Mouse (Mus musculus) adrenal gland, postnatal 36 days (tissue): Measurements from ENCODE around the gene Alg10b. TPM values are rescaled to one million over a fixed set of nuclear protein-coding genes. Genes with fewer than 3 reads are reported as not detected.
"Not testable (repeated sequence)": the region's sequence is repeated elsewhere in the genome, so short reads cannot be mapped to it uniquely, and the experiment has no call there.

Source experiments
- DNase-seq, 2 experiments: peaks; one replicate each; pipeline ENCODE4 v3.0.0; 2021; ENCODE audit warnings: mixed read lengths in 1 of 2
- long read RNA-seq, 2 experiments: library from polyadenylated mRNA; stranded (forward); transcript quantifications; one replicate each; pipeline ENCODE4 v2.0.0; 2021; ENCODE audit warnings: borderline sequencing depth in 2 of 2
- microRNA-seq: library from miRNA; unstranded; fragments of <30 nt; microRNA quantifications from one replicate; pipeline ENCODE4 v1.2.0, GENCODE M21; 2021
- total RNA-seq, 2 experiments: library from RNA; stranded (reverse); gene quantifications; 2 replicates each; pipeline ENCODE4 v1.2.3; 2021

Alg10b gene
- total RNA-seq, result 10 to 100 TPM; 30.2 to 34.5 TPM
- long read RNA-seq, experiment 1, full-length matches to known transcripts, result 1 of 2 reads
- long read RNA-seq, experiment 1, partial matches to known transcripts, result 0 of 2 reads
- long read RNA-seq, experiment 1, other reads (novel, unspliced or antisense), result 1 of 2 reads
- long read RNA-seq, experiment 2, full-length matches to known transcripts, result 1 of 2 reads
- long read RNA-seq, experiment 2, partial matches to known transcripts, result 0 of 2 reads
- long read RNA-seq, experiment 2, other reads (novel, unspliced or antisense), result 1 of 2 reads

DNA sequence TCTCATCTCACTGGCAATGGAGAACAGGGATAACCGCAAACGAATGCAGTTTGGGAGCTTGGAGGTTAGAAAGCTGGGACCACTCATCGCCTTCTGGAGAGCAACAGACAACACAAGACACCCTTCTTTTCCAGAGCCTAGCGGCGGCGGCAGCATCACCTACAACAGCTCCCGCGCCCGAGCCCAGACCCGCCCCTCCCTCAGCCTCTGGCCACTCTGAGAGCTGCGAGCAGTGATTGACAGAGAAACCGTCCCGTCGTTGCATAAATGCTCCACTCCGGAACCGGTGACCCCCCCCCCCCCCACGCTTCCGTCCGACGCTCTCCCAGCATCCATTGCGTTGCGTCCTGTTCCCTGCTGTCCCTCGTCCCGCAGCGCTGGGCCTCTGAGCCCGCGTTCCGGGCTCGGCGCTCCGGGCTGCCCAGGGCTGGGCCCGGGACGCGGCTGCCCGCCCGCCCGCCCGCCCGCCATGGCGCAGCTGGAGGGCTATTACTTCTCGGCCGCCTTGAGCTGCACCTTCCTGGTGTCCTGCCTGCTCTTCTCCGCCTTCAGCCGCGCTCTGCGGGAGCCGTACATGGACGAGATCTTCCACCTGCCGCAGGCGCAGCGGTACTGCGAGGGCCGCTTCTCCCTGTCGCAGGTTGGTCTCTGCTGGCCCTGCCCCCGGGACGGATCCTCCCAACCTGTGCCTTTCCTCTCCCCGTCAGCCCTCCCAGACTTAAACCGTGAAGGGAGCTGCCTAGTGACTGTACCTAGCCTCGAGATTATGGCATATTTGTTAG, at the start of gene Alg10b:
Gene Alg10b (plus strand): TSS at position 343 of the 782 bp plus-strand sequence.
- DNase-seq, result peak; percentile 86 to 91

DNA sequence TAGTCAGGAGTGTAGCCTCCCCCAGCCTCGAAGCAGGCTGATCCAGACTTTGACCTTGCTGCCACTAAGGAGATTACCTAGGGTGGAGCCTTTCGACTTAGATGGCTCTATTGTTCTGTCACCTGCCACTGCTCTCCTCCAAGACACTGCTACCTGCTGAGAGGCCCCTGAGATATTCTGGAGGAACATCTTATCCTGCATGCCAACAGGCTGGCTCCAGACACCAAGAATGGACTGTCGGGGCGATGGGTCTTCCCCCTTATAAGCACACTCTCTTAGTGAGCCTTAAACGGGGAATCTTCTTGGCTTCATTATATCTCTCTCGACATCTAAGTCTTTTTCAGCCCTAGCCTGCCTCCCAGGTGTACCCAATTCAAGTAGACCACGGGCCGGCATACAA, 41.0 kb upstream of the Alg10b start:
- DNase-seq, result not testable (repeated sequence)

DNA sequence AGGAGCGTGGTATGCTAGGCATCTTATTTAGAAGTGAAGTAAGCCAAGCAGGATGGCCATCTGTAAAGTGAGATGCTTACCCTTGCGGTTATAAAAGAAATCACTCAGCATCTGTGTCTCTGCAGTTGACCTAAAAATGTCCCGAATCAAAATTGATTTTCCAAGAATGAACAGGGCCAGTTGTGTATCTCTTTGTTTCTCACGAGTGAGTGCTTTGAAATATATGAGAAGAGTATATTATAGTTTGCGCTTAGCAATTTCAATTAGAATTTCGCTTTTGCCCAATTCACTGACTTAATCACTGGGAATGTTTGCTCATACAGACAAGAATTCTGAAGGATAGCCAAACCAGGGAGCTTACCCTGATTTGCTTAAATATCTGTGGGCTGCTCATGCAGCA, 40.6 kb upstream of the Alg10b start:
- DNase-seq, result no peak

DNA sequence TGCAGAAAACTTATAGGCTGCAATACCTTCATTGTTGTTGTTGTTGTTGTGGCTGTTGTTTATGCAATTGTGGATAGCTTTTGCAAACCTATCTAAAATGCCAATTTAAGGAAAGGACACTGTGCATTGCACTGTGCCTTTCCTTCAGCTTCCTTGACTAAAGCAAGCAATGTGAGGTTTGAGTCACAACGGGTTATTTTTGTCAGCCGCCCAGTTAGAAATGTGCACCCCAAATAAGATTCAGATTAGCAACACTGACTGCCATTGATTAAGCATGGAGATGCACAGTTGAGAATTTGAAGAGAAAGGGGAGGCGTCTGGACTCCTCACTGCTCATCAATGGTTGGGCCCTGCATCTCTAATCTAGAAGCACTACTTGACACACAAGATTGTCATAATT, 39.4 kb upstream of the Alg10b start:
- no peak for DNase-seq

DNA sequence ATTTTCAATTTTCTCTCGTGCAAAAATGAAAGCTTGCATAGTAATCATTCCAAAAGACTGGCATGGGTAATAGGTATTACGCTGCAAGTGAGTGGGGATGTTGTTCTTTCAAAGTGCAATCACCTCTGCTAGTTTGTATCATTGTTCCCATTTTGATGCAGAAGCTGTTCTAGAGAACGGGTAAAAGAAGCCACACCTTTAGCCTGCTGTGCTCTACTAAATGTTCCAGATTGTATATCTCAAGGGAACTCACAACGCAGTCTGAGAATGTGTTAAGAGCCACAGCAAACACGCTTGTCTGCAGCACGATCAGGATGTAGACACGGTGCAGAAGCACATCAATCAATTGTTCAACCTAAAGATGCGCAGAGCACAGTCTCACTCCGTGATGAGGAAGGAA, 34.6 kb upstream of the Alg10b start:
- no peak for DNase-seq

DNA sequence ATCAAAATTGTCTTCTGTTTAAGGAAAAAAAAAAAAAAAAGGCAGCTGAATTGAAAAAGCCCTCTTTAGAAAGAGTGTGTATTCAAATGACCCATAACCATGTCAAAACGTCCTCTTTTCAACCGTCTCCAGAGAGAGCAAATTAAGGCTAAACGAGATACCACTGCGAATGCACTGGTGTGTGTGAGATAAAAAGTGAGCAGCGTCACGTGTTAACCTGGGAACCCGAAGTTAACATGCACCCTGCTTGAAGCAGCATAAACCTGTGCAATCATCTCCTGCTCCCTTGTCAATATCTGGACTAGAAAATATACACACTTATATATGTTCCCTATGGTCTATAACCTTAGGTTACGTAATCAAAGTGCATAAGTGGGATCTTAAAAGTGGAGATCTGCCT, 10.2 kb upstream of the Alg10b start:
- DNase-seq, result no peak

DNA sequence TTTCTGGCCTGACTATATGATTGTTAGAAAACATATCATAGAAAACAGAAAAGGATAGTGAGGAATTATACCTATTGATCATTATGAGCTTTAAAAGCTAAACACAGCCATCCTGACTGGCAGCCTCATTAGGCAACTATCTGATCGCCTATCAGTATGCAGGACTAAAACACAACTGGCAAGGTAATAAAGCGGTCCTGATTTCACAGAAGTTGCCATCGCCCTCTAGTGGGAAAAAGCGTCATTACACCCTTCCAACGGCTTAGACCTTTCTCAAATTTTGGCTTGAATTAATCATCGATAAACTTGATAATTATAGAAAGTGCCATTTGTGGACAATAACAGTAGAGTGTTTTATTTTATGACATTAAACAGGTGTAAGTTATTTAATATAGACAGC, 9.2 kb upstream of the Alg10b start:
- DNase-seq, result peak; percentile 34 to 63

DNA sequence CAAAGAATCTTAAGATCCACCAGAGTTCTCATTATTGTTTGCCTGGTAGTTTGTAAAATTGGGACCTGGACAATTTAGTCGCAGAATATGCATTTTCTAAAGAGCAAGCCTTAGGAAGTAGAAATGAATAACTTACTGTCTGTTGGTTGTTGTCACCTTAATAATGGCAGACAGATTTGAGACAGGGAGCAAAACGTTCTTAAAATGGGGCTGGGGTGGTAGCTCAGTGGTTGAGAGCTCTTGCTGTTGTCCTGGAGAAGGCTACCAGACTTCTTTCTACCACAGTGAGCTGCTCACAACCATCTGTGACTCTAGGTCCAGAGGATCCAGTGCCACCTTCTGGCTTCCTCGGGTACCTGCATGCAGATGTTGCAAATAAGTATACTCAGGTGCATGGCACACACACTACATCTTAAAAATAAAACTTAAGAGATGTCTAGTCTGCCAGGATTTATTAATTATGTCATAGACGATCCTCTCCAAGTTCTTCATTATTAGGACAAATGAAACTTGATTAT, 1.0 kb downstream of the Alg10b start:
- DNase-seq, result peak; percentile 15 to 23

DNA sequence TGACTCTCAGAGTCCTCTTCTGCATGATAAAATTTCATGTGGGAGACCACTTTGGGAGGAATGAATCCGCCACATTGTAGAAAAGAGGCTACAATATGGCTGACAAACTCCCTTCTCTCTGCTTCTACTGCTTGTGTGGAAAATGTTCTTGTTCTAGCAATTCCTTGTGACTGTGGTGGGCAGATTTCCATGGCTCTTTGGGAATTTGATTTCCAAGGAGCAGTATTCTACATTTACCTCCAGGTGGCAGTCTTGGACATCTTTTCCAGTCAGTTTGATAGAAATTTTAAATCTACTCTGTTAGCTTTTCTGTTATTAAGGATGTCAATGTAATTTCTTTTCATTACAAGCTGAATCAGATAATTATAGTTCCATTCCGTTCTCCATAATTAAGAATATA, 13.5 kb downstream of the Alg10b start:
- no peak for DNase-seq

DNA sequence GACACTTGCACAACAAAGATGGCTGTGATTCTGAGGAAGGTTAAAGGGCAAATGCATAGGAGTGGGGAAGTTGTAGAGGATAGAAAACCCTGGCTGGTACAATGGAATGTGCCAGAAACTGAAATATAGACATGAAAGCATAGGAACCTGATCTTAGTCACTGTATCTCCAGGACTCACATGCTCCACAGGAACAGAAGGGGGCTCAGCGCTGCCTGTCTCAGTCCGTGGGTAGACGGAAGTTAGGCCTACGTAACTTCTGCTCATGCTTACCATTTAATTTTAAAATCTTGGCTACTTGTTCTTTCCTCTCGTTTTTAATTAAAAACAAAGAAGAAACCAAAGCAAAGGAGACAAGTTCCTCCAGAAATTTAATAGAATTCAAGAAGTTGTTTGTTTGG, 20.0 kb downstream of the Alg10b start:
- DNase-seq, result no peak

DNA sequence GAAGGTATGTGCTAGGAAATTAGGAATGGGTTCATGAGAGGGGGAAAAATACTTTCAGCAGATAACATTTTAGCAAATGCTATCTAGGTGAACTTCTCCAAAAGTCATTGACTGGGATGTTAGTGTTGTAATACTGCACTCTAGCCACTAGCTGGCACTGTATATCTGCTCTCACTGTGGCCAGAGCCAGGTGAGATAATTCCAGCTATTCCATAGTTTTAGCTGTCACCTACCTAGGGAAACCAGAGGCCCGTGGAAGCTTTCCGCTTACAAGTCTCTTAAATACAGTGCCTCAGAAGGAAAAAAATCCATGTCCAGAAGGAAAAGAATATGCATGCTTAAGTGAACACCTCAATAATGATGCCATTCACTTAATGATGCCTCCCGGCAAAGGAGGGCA, 25.6 kb downstream of the Alg10b start:
- peak in 1 of 2 experiments; percentile 9 for DNase-seq

DNA sequence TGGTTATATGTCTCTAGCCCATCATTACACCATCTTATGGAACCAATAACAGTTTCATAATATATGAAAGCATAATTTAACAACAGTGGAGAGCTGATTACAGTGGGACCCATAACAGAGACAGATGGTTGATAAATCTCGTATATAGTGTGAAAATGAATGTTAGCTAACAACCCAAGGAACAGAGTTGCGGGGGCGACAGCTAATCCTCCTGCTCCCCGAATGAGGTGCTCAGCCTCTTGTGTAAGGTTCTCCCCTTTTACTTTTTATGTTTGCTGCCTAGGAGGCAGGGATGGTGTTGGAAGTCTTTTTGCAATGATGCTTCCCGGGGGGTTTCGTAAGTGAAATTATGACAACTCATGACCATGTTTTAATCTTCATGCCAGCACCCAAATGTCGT, 58.8 kb downstream of the Alg10b start:
- DNase-seq, result no peak

Small RNA genes within 50 kb of the gene (microRNA-seq; reads per million reads assigned to microRNA genes)
- gene Mir7648, result not detected
